Mouse (Mus musculus) lung, embryonic 16.5 days (tissue): ENCODE data around the gene Peli1. TPM values are rescaled to one million over a fixed set of nuclear protein-coding genes. Genes with fewer than 3 reads are reported as not detected.
"Not testable (repeated sequence)": the region's sequence is repeated elsewhere in the genome, so short reads cannot be mapped to it uniquely, and the experiment has no call there.

Experiments
- ATAC-seq: fragments of 200-750 bp; cut with Nextera tagmentation; 2 replicates; pipeline ENCODE4 v1.8.0; 2017; ENCODE audit warnings: low read depth, mild to moderate bottlenecking, moderate library complexity
- H3K27ac ChIP-seq: fragments of 300-500 bp; sonication (generic); 2 replicates; pipeline ENCODE4 v1.5.1; 2014; ENCODE audit warnings: mild to moderate bottlenecking, control low read depth, low read length
- H3K27me3 ChIP-seq: fragments of 300-500 bp; sonication (generic); 2 replicates; pipeline ENCODE4 v1.6.1; 2014; ENCODE audit warnings: low read depth, low read length, mixed read lengths; ENCODE audit not compliant: control insufficient read depth, insufficient read depth
- H3K36me3 ChIP-seq: fragments of 300-500 bp; sonication (generic); 2 replicates; pipeline ENCODE4 v1.6.1; 2014; ENCODE audit warnings: low read length; ENCODE audit not compliant: control insufficient read depth, insufficient read depth
- H3K4me1 ChIP-seq: fragments of 300-500 bp; sonication (generic); replicated peaks from 2 replicates; pipeline ENCODE4 v1.6.1; 2014; ENCODE audit warnings: low read length, mixed read lengths; ENCODE audit not compliant: control insufficient read depth, insufficient read depth
- H3K4me2 ChIP-seq: fragments of 300-500 bp; sonication (generic); 2 replicates; pipeline ENCODE4 v1.6.1; 2014; ENCODE audit warnings: low read depth, low read length, control low read depth
- H3K4me3 ChIP-seq: fragments of 300-500 bp; sonication (generic); 2 replicates; pipeline ENCODE4 v1.5.1; 2014; ENCODE audit warnings: mild to moderate bottlenecking, low read length, control low read depth
- H3K9ac ChIP-seq: fragments of 300-500 bp; sonication (generic); 2 replicates; pipeline ENCODE4 v1.6.1; 2014; ENCODE audit warnings: low read length, control low read depth
- H3K9me3 ChIP-seq: fragments of 300-500 bp; sonication (generic); 2 replicates; pipeline ENCODE4 v1.6.1; 2016; ENCODE audit warnings: low read length; ENCODE audit not compliant: control insufficient read depth
- WGBS: fragments of 180-500 bp; shearing (Covaris S2); extraction: QIAGEN DNeasy Blood & Tissue Kit; methylation state at CpG from one replicate; pipeline ENCODE4 v1.1.7; 2014; 5-methylcytosine and 5-hydroxymethylcytosine counted together
- polyA plus RNA-seq: library from polyadenylated mRNA; unstranded; fragments of >200 nt; fragmentation: Nextera tagmentation; extraction: Ambion mirVana; gene quantifications from 2 replicates; pipeline ENCODE4 v1.2.1, GENCODE M21; 2015

Gene Peli1
- polyA plus RNA-seq, 1 experiment from 2014 or later: 49.4 TPM

- H3K4me1 ChIP-seq: peaks cover 11% of the 10 kb centered on the region
- no peak overlapping the region for H3K4me3 ChIP-seq
- H3K9ac ChIP-seq: no peak overlapping the region
- no peak for ATAC-seq
- H3K4me2 ChIP-seq: no peak overlapping the region
- H3K27me3 ChIP-seq: no peaks in the 10 kb centered on the region
- H3K9me3 ChIP-seq: peaks cover 8% of the 10 kb centered on the region; the same call in 1 of the 2 replicates
- no peak overlapping the region for H3K27ac ChIP-seq
- 90% methylated on average over 3 of the region's 3 CpGs for WGBS
- no peaks in the 10 kb centered on the region for H3K36me3 ChIP-seq
Measured at GRCm38 (mm10) chr11:21172281-21172680, 81.2 kb downstream of the Peli1 start.

- ATAC-seq: no peak
Measured at GRCm38 (mm10) chr11:21173926-21174325, 82.8 kb downstream of the Peli1 start.

GRCm38 (mm10) chr11:21174396-21174795 is 83.3 kb downstream of the Peli1 start:
- peaks cover 11% of the 10 kb centered on the region for H3K4me1 ChIP-seq
- WGBS: 14% methylated on average over 5 of the region's 5 CpGs
- H3K4me3 ChIP-seq: no peak overlapping the region
- H3K9ac ChIP-seq: no peak overlapping the region
- H3K4me2 ChIP-seq: peak overlapping the region; percentile 5; the same call in 1 of the 2 replicates
- peaks cover 8% of the 10 kb centered on the region; the same call in 1 of the 2 replicates for H3K9me3 ChIP-seq
- H3K36me3 ChIP-seq: no peaks in the 10 kb centered on the region
- peak overlapping the region; percentile 68 for H3K27ac ChIP-seq
- peak; percentile 95 for ATAC-seq
- no peaks in the 10 kb centered on the region for H3K27me3 ChIP-seq

More at GRCm38 (mm10) chr11:21173926-21174325, 82.8 kb downstream of the Peli1 start:
- peaks cover 11% of the 10 kb centered on the region for H3K4me1 ChIP-seq
- H3K9ac ChIP-seq: no peak overlapping the region
- H3K4me3 ChIP-seq: no peak overlapping the region
- WGBS: 73% methylated on average over 6 of the region's 6 CpGs
- H3K27me3 ChIP-seq: no peaks in the 10 kb centered on the region
- H3K4me2 ChIP-seq: peak overlapping the region; percentile 5; the same call in 1 of the 2 replicates
- H3K9me3 ChIP-seq: peaks cover 8% of the 10 kb centered on the region; the same call in 1 of the 2 replicates
- H3K36me3 ChIP-seq: no peaks in the 10 kb centered on the region
- peak overlapping the region; percentile 68 for H3K27ac ChIP-seq

- Histone ChIP-seq H3K4me3 (no peak overlapping the region), H3K4me1 (peaks cover 11% of the 10 kb centered on the region), H3K9me3 (peaks cover 2% of the 10 kb centered on the region; the same call in 1 of the 2 replicates), H3K9ac (no peak overlapping the region), H3K36me3 (no peaks in the 10 kb centered on the region), H3K27ac (no peak overlapping the region), H3K4me2 (no peak overlapping the region), H3K27me3 (no peaks in the 10 kb centered on the region)
- WGBS: 50% methylated on average over 7 of the region's 7 CpGs
- ATAC-seq: peak; percentile 45; the same call in 1 of the 2 replicates
Measured at GRCm38 (mm10) chr11:21175063-21175462, 84.0 kb downstream of the Peli1 start.

GRCm38 (mm10) chr11:21176491-21176890 is 85.4 kb downstream of the Peli1 start:
- Histone ChIP-seq H3K9ac (no peak overlapping the region), H3K9me3 (no peaks in the 10 kb centered on the region), H3K27ac (no peak overlapping the region), H3K4me3 (no peak overlapping the region), H3K4me1 (peaks cover 11% of the 10 kb centered on the region), H3K27me3 (no peaks in the 10 kb centered on the region), H3K4me2 (no peak overlapping the region), H3K36me3 (no peaks in the 10 kb centered on the region)
- ATAC-seq: no peak

- no peaks in the 10 kb centered on the region for H3K36me3 ChIP-seq
- peaks cover 11% of the 10 kb centered on the region for H3K4me1 ChIP-seq
- H3K9me3 ChIP-seq: no peaks in the 10 kb centered on the region
- no peaks in the 10 kb centered on the region for H3K27me3 ChIP-seq
- H3K27ac ChIP-seq: no peak overlapping the region
- no peak overlapping the region for H3K4me3 ChIP-seq
- H3K9ac ChIP-seq: no peak overlapping the region
- H3K4me2 ChIP-seq: no peak overlapping the region
- no peak for ATAC-seq
- 23% methylated on average over 4 of the region's 4 CpGs for WGBS
Measured at GRCm38 (mm10) chr11:21178343-21178742, 87.3 kb downstream of the Peli1 start.

GRCm38 (mm10) chr11:21178998-21179645 is 88.0 kb downstream of the Peli1 start:
- peaks cover 6% of the 10 kb centered on the region; the same call in 1 of the 2 replicates for H3K4me1 ChIP-seq
- no peak overlapping the region for H3K27ac ChIP-seq
- no peaks in the 10 kb centered on the region for H3K9me3 ChIP-seq
- no peak overlapping the region for H3K4me3 ChIP-seq
- WGBS: 58% methylated on average over 8 of the region's 8 CpGs
- no peak for ATAC-seq
- no peaks in the 10 kb centered on the region for H3K27me3 ChIP-seq
- no peak overlapping the region for H3K9ac ChIP-seq
- no peak overlapping the region for H3K4me2 ChIP-seq
- no peaks in the 10 kb centered on the region for H3K36me3 ChIP-seq

GRCm38 (mm10) chr11:21179873-21180272 is 88.8 kb downstream of the Peli1 start:
- H3K27ac ChIP-seq, H3K9ac ChIP-seq, ATAC-seq, H3K36me3 ChIP-seq, H3K9me3 ChIP-seq, H3K4me2 ChIP-seq, H3K4me3 ChIP-seq, H3K4me1 ChIP-seq, H3K27me3 ChIP-seq: not testable (repeated sequence)
- WGBS: 89% methylated on average over 8 of the region's 9 CpGs

- WGBS: 49% methylated on average over 1 of the region's 1 CpGs
- ATAC-seq: no peak
Measured at GRCm38 (mm10) chr11:21180650-21181049, 89.6 kb downstream of the Peli1 start.

More at GRCm38 (mm10) chr11:21180650-21181049, 89.6 kb downstream of the Peli1 start:
- Histone ChIP-seq H3K9me3 (no peaks in the 10 kb centered on the region), H3K4me2 (no peak overlapping the region), H3K36me3 (no peaks in the 10 kb centered on the region), H3K27me3 (no peaks in the 10 kb centered on the region), H3K4me1 (no peaks in the 10 kb centered on the region), H3K4me3 (no peak overlapping the region), H3K27ac (no peak overlapping the region), H3K9ac (no peak overlapping the region)
